Comparison of ENCODE assay signal across 7 mouse cellular contexts in the genomic region with DNA sequence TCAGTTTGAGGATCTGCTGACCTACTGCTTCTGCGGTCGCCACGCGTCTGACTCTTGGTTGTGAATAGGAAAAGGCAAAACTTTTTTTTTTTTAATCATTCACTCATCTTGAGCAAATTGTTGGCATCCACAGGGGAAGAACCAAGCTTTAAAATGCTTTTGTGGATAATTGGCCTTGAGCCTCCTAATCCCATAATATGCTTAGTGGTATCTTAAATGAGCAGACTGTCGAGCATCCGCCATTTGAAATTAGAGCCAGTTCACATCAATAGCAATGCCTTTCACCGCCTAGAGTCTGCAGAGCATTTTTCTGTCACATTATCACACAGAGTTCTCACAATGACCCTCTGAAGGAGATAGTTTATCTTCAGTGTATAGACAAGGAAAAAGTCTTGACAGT.
"Had no signal": no experiment of that assay in that cellular context is flagged by ENCODE, and none has a peak within 500 bp of the region (broad histone marks: within the 10 kb centered on the region; RNA-seq: fewer than 3 reads in every experiment).

No protein-coding gene starts in this region.

- DNase-seq: kidney, adult 8-10 months; kidney, postnatal 25 days; liver; liver, embryonic 13.5 days; liver, postnatal 0 days; right cerebral cortex, postnatal 14 days; thymus, postnatal 4 days had no signal
